Mouse (Mus musculus): Measurements from ENCODE around the gene Zfp64. TPM values are rescaled to one million over a fixed set of nuclear protein-coding genes. Genes with fewer than 3 reads are reported as not detected.

Gene Zfp64
- polyA plus RNA-seq, 1 experiment from 2014 or later: 45.3 TPM

- Histone ChIP-seq H3K9ac (ENCODE audit: low read length) (no peak overlapping the region), H3K36me3 (ENCODE audit: control insufficient read depth, insufficient read depth, low read length) (no peaks in the 10 kb centered on the region), H3K9me3 (ENCODE audit: control insufficient read depth, low read length) (no peaks in the 10 kb centered on the region), H3K27ac (replicated peaks; ENCODE audit: low read depth, low read length) (no peak overlapping the region), H3K4me3 (ENCODE audit: low read depth, low read length) (no peak overlapping the region), H3K4me2 (ENCODE audit: low read depth, severe bottlenecking) (no peak overlapping the region), H3K27me3 (ENCODE audit: control insufficient read depth, insufficient read depth, low read length) (no peaks in the 10 kb centered on the region), H3K4me1 (ENCODE audit: control insufficient read depth, insufficient read depth, low read length) (peaks cover 3% of the 10 kb centered on the region; the same call in 1 of the 2 replicates)
- no peak for ATAC-seq (ENCODE audit: insufficient number of reproducible peaks, low FRiP score, low TSS enrichment, low read depth)
- no peak for DNase-seq (ENCODE audit: low spot score)
- 97% methylated on average over 3 of the region's 3 CpGs for WGBS
These were observed 106.8 kb downstream of the Zfp64 start for GRCm38 (mm10) chr2:168848553-168848952.

DNA sequence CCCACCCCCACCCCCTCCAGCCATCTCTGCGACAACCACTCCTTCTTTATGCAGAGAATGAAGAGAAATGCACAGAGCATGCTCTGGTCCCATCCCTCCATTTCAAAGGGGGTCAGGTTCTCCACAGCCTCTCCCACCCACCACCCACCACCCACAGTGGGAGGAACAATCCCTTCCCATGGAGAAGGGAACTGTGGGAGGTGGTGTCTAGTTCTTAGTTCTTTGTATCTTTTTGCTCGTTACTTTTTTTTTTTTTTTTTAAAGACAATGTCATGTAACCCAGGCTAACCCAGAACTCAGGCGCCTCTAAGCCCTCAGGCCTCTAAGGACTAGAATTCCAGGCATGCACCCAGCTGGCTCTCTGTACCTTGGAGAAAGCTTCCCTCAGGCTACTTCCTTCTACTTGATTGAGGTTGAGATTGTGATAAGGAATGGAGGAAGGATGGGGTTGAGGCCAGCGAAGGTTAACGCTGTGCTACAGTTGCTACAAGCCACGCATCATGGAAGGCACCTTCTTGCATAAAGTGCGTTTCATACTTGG lies 109.1 kb downstream of the Zfp64 start:
- no peak overlapping the region for H3K27ac ChIP-seq (replicated peaks; ENCODE audit: low read depth, low read length)
- ATAC-seq (ENCODE audit: insufficient number of reproducible peaks, low FRiP score, low TSS enrichment, low read depth) (no peak), DNase-seq (ENCODE audit: low spot score) (no peak)
- H3K27me3 ChIP-seq (ENCODE audit: control insufficient read depth, insufficient read depth, low read length): no peaks in the 10 kb centered on the region
- 77% methylated on average over 7 of the region's 7 CpGs for WGBS
- H3K9ac ChIP-seq (ENCODE audit: low read length): no peak overlapping the region
- H3K4me1 ChIP-seq (ENCODE audit: control insufficient read depth, insufficient read depth, low read length): peaks cover 4% of the 10 kb centered on the region; the same call in 1 of the 2 replicates
- H3K9me3 ChIP-seq (ENCODE audit: control insufficient read depth, low read length): no peaks in the 10 kb centered on the region
- no peak overlapping the region for H3K4me2 ChIP-seq (ENCODE audit: low read depth, severe bottlenecking)
- no peak overlapping the region for H3K4me3 ChIP-seq (ENCODE audit: low read depth, low read length)
- H3K36me3 ChIP-seq (ENCODE audit: control insufficient read depth, insufficient read depth, low read length): no peaks in the 10 kb centered on the region

Other genes with a start within 250 kb of the Zfp64 start
- gene Atp9a, start 213.2 kb downstream of the Zfp64 start, polyA plus RNA-seq (2014; fragmentation: Nextera tagmentation; extraction: Ambion mirVana): 7.0 and 7.5 TPM in 2 replicates
- gene Sall4, start 187.6 kb downstream of the Zfp64 start, polyA plus RNA-seq (2014; fragmentation: Nextera tagmentation; extraction: Ambion mirVana): 12.5 and 16.8 TPM in 2 replicates

All from limb, embryonic 11.5 days (tissue).